12 mouse cellular contexts compared by ENCODE assay signal in genomic region chr8:104146717-104147494, GRCm38 (mm10). TPM values are rescaled to one million over a fixed set of nuclear protein-coding genes. Genes with fewer than 3 reads are reported as not detected.
DNase-seq lines count a peak whose midpoint lies in the region; ATAC-seq and TF ChIP-seq lines count a peak whose summit lies in the region.
"Had no signal": no experiment of that assay in that cellular context is flagged by ENCODE, and none has a peak within 500 bp of the region (broad histone marks: within the 10 kb centered on the region; RNA-seq: fewer than 3 reads in every experiment).

No protein-coding gene starts in this region.

- ATAC-seq in intestine, embryonic 15.5 days = peak; percentile 4; the same call in 1 of the 2 replicates
- ATAC-seq in intestine, postnatal 0 days = no peak
- peak; percentile 30 for ATAC-seq in midbrain, embryonic 12.5 days (ENCODE audit: low FRiP score, low read depth)
- no peak for ATAC-seq in midbrain, postnatal 0 days (ENCODE audit: low FRiP score)

- H3K27me3 ChIP-seq in heart, embryonic 10.5 days (ENCODE audit: insufficient read depth, poor library complexity, severe bottlenecking) = no peaks in the 10 kb centered on the region
- H3K27me3 ChIP-seq in intestine, embryonic 15.5 days (replicated peaks) = no peaks in the 10 kb centered on the region
- H3K27me3 ChIP-seq in intestine, postnatal 0 days (replicated peaks; ENCODE audit: control insufficient read depth, insufficient read depth, low read length) = no peaks in the 10 kb centered on the region
- no peaks in the 10 kb centered on the region for H3K27me3 ChIP-seq in midbrain, embryonic 12.5 days
- no peaks in the 10 kb centered on the region for H3K27me3 ChIP-seq in midbrain, postnatal 0 days (ENCODE audit: insufficient read depth, low read length)
- H3K27me3 ChIP-seq: heart, embryonic 13.5 days; liver, embryonic 12.5 days; midbrain, embryonic 15.5 days had no signal

- no peak overlapping the region for H3K4me3 ChIP-seq in heart, embryonic 10.5 days
- H3K4me3 ChIP-seq in intestine, embryonic 15.5 days (replicated peaks) = no peak overlapping the region
- H3K4me3 ChIP-seq in intestine, postnatal 0 days (ENCODE audit: low read depth, low read length) = no peak overlapping the region
- no peak overlapping the region for H3K4me3 ChIP-seq in midbrain, embryonic 12.5 days
- no peak overlapping the region for H3K4me3 ChIP-seq in midbrain, postnatal 0 days (ENCODE audit: low read depth, low read length)
- H3K4me3 ChIP-seq: heart, embryonic 13.5 days; layer of hippocampus, adult 2 months; liver, embryonic 12.5 days; midbrain, embryonic 15.5 days had no signal

- H3K27ac ChIP-seq in heart, embryonic 10.5 days = no peak overlapping the region
- H3K27ac ChIP-seq in intestine, embryonic 15.5 days = no peak overlapping the region
- no peak overlapping the region for H3K27ac ChIP-seq in intestine, postnatal 0 days (ENCODE audit: low read depth, low read length)
- no peak overlapping the region for H3K27ac ChIP-seq in midbrain, embryonic 12.5 days (replicated peaks)
- no peak overlapping the region for H3K27ac ChIP-seq in midbrain, postnatal 0 days (ENCODE audit: low read depth, low read length)
- H3K27ac ChIP-seq: heart, embryonic 13.5 days; layer of hippocampus, adult 2 months; liver, embryonic 12.5 days; midbrain, embryonic 15.5 days had no signal

- intact Hi-C loops in heart, postnatal 36 days (cut with DNase I) = loop anchor here (1.0 to 10.0 kb wide), 5 partner anchors 12 to 425 kb away; no protein-coding TSS in a partner anchor

- 89% methylated on average over 15 of the region's 15 CpGs for WGBS in heart, embryonic 10.5 days
- 85% methylated on average over 15 of the region's 15 CpGs for WGBS in intestine, embryonic 15.5 days
- WGBS in intestine, postnatal 0 days = 85% methylated on average over 15 of the region's 15 CpGs
- WGBS in midbrain, embryonic 12.5 days = 92% methylated on average over 15 of the region's 15 CpGs
- 94% methylated on average over 15 of the region's 15 CpGs for WGBS in midbrain, postnatal 0 days

- TF ChIP-seq CTCF in intestine, postnatal 0 days (IDR thresholded peaks at IDR 0.05; ENCODE audit: low read depth) = no peak
- TF ChIP-seq CTCF in midbrain, postnatal 0 days (IDR thresholded peaks at IDR 0.05) = no peak

- no peaks in the 10 kb centered on the region for H3K9me3 ChIP-seq in heart, embryonic 10.5 days
- no peaks in the 10 kb centered on the region for H3K9me3 ChIP-seq in intestine, embryonic 15.5 days
- no peaks in the 10 kb centered on the region for H3K9me3 ChIP-seq in intestine, postnatal 0 days (ENCODE audit: control insufficient read depth)
- H3K9me3 ChIP-seq in midbrain, embryonic 12.5 days = no peaks in the 10 kb centered on the region
- H3K9me3 ChIP-seq in midbrain, postnatal 0 days (ENCODE audit: low read length) = no peaks in the 10 kb centered on the region
- H3K9me3 ChIP-seq: heart, embryonic 13.5 days; liver, embryonic 12.5 days; midbrain, embryonic 15.5 days had no signal

- no peak overlapping the region for H3K4me2 ChIP-seq in intestine, embryonic 15.5 days (replicated peaks)
- no peak overlapping the region for H3K4me2 ChIP-seq in intestine, postnatal 0 days (replicated peaks; ENCODE audit: low read depth)
- no peak overlapping the region for H3K4me2 ChIP-seq in midbrain, embryonic 12.5 days (replicated peaks)
- no peak overlapping the region for H3K4me2 ChIP-seq in midbrain, postnatal 0 days (ENCODE audit: low read depth, low read length, poor library complexity, severe bottlenecking)
- H3K4me2 ChIP-seq: heart, embryonic 13.5 days; liver, embryonic 12.5 days; midbrain, embryonic 15.5 days had no signal

- H3K36me3 ChIP-seq in heart, embryonic 10.5 days = peaks cover 9% of the 10 kb centered on the region
- no peaks in the 10 kb centered on the region for H3K36me3 ChIP-seq in intestine, embryonic 15.5 days
- no peaks in the 10 kb centered on the region for H3K36me3 ChIP-seq in intestine, postnatal 0 days (ENCODE audit: control insufficient read depth, insufficient read depth)
- no peaks in the 10 kb centered on the region for H3K36me3 ChIP-seq in midbrain, embryonic 12.5 days
- no peaks in the 10 kb centered on the region for H3K36me3 ChIP-seq in midbrain, postnatal 0 days (ENCODE audit: insufficient read depth, low read length)
- H3K36me3 ChIP-seq: heart, embryonic 13.5 days; liver, embryonic 12.5 days; midbrain, embryonic 15.5 days had no signal

- no peak overlapping the region for H3K9ac ChIP-seq in intestine, embryonic 15.5 days
- H3K9ac ChIP-seq in intestine, postnatal 0 days (ENCODE audit: low read depth, low read length) = no peak overlapping the region
- H3K9ac ChIP-seq in midbrain, embryonic 12.5 days (replicated peaks) = no peak overlapping the region
- H3K9ac ChIP-seq in midbrain, postnatal 0 days (replicated peaks; ENCODE audit: low read length, poor library complexity, severe bottlenecking) = no peak overlapping the region
- H3K9ac ChIP-seq: heart, embryonic 13.5 days; liver, embryonic 12.5 days; midbrain, embryonic 15.5 days had no signal

- peaks cover 3% of the 10 kb centered on the region; the same call in 1 of the 2 replicates for H3K4me1 ChIP-seq in heart, embryonic 10.5 days
- H3K4me1 ChIP-seq in intestine, embryonic 15.5 days (replicated peaks) = no peaks in the 10 kb centered on the region
- no peaks in the 10 kb centered on the region for H3K4me1 ChIP-seq in intestine, postnatal 0 days (replicated peaks; ENCODE audit: control insufficient read depth, insufficient read depth, low read length)
- H3K4me1 ChIP-seq in midbrain, embryonic 12.5 days = no peaks in the 10 kb centered on the region
- no peaks in the 10 kb centered on the region for H3K4me1 ChIP-seq in midbrain, postnatal 0 days (ENCODE audit: insufficient read depth, low read length)
- H3K4me1 ChIP-seq: heart, embryonic 13.5 days; liver, embryonic 12.5 days; midbrain, embryonic 15.5 days had no signal

- peak; percentile 69 for DNase-seq in heart, embryonic 10.5 days (ENCODE audit: low spot score)
- DNase-seq in heart, postnatal 36 days = no peak
- no peak for DNase-seq in midbrain, postnatal 0 days (ENCODE audit: low spot score)
- DNase-seq in urinary bladder, adult 2 months (ENCODE audit: low spot score) = no peak

RNA-seq across cellular contexts. Expression of gene Bean1, which starts 23.3 kb away (rescaled TPM):
- 0.07 and 0.23 TPM in 2 replicates for polyA plus RNA-seq in heart, embryonic 10.5 days (2016; fragmentation: Nextera tagmentation; extraction: Ambion mirVana)
- total RNA-seq in heart, postnatal 36 days (2021) = 1 to 10 TPM in 1 of 2 experiments, under 1 TPM in 1; 0.92 to 1.1 TPM
- polyA plus RNA-seq in intestine, embryonic 15.5 days (2015; fragmentation: Nextera tagmentation; extraction: Ambion mirVana) = 1.00 and 1.3 TPM in 2 replicates
- 0.85 TPM in 2 replicates for polyA plus RNA-seq in intestine, postnatal 0 days (2015; fragmentation: Nextera tagmentation; extraction: Ambion mirVana)
- 0.80 and 1.6 TPM in 2 replicates for polyA plus RNA-seq in midbrain, embryonic 12.5 days (2016; fragmentation: Nextera tagmentation; extraction: Ambion mirVana)
- 30.6 and 34.9 TPM in 2 replicates for total RNA-seq in midbrain, postnatal 0 days (2014; rRNA removed)
- polyA plus RNA-seq in midbrain, postnatal 0 days (2015; fragmentation: Nextera tagmentation; extraction: Ambion mirVana) = 10.9 and 11.4 TPM in 2 replicates
- 10.9 and 12.0 TPM in 2 replicates for polyA plus RNA-seq in urinary bladder, adult 2 months (2012; rRNA removed)
- total RNA-seq: hematopoietic stem cell, adult 5-6 weeks had no signal

RNA-seq across cellular contexts. Expression of gene Cdh5, which starts 45.5 kb away (rescaled TPM):
- polyA plus RNA-seq in heart, embryonic 10.5 days (2016; fragmentation: Nextera tagmentation; extraction: Ambion mirVana) = 34.1 and 40.4 TPM in 2 replicates
- 100 to 1,000 TPM; 133 to 159 TPM for total RNA-seq in heart, postnatal 36 days (2021)
- 25.3 and 26.0 TPM in 2 replicates for polyA plus RNA-seq in intestine, embryonic 15.5 days (2015; fragmentation: Nextera tagmentation; extraction: Ambion mirVana)
- 12.1 and 12.4 TPM in 2 replicates for polyA plus RNA-seq in intestine, postnatal 0 days (2015; fragmentation: Nextera tagmentation; extraction: Ambion mirVana)
- polyA plus RNA-seq in midbrain, embryonic 12.5 days (2016; fragmentation: Nextera tagmentation; extraction: Ambion mirVana) = 14.0 and 16.5 TPM in 2 replicates
- total RNA-seq in midbrain, postnatal 0 days (2014; rRNA removed) = 18.6 and 22.0 TPM in 2 replicates
- polyA plus RNA-seq in midbrain, postnatal 0 days (2015; fragmentation: Nextera tagmentation; extraction: Ambion mirVana) = 8.6 and 9.7 TPM in 2 replicates
- polyA plus RNA-seq in urinary bladder, adult 2 months (2012; rRNA removed) = 15.9 and 29.1 TPM in 2 replicates
- total RNA-seq: hematopoietic stem cell, adult 5-6 weeks had no signal

Comparison
In these comparisons a context has a peak if more than half of its experiments do, and no peak if none do; other contexts are left out.
1. ATAC-seq: peak in intestine, embryonic 15.5 days (single experiment) and midbrain, embryonic 12.5 days (single experiment); none in intestine, postnatal 0 days (single experiment) and midbrain, postnatal 0 days (single experiment).